Mouse (Mus musculus) retina, embryonic 14.5 days (tissue): Measurements from ENCODE around the gene 1700029I15Rik.

ENCODE experiments used
- DNase-seq: peaks from one replicate; pipeline ENCODE4 v3.0.0-alpha.2; 2015; ENCODE audit warnings: low spot score

Gene 1700029I15Rik

DNA sequence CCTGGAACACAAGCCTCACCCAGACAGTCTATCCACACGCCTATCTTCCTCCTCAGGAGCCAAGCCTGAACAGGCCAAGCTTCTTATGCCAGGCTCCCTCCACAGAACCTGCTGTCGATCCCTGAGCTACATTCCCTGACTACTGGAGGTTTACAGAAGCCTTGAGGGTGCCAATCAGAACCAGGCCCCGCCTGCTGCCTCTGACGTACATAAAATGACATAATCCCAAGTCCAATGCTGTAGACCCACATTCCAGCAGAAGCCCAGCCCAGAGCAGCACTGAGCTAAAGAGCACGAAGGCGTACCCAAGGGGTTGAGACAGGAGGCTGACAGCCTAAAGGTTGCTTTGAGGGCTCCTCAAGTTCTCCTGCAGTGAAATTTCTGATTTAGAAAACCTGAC, 45.5 kb downstream of the 1700029I15Rik start:
- peak; percentile 76 for DNase-seq

DNA sequence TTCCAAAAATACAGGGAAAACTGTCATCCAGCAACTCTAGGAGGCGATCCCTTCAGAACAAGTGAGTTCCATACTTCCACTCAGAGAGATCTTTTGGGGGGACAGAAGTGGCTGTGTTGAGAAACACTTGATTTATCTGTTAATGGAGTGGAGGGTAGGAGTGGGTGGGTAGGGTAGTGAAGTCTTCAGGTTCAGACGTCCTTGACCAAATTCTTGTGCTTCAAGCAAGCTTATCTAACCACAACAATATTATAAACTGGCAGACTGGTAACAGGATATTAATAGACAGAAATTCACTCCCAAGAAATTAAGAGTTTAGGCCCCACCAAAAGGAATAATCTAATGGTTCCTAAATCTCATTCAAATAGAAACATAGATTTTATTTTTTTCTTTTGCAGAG, 47.8 kb downstream of the 1700029I15Rik start:
- DNase-seq = no peak

DNA sequence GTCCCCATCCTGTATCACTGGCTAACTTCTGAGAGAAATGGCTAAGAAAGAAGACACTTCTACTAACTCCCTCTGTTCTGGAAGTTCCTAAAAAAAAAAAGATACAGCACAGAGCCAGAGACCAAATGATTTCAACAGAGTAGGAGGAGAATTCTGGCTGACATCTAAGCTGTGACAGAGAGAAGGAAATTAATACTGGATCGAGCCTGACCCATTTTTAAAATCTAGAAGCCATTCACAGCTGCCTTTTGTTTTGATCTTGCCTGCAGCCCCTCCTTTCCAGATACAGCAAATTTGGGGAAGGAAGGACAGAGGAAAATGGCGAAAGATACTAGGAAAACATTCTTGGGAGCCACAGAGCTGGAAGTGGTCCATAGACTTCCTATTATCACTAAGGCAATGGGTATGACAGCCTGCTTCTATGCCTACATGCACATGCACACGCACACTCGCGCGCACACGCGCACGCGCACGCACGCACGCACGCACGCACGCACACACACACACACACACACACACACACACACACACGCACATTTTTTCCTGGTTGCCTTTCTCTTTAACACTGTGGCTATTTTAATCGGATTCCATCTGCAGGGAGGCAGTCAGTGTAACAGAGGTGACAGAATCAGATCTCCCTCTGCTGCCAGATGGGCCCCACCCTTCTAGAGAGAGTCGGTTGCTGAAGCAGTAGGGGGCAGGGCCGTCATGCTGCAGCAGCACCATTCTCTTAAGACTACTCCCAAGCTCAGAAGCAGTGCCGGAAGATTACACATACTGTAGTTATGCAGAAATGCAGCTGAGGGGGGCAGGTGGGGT, 48.6 kb downstream of the 1700029I15Rik start:
- peak; percentile 58 for DNase-seq

DNA sequence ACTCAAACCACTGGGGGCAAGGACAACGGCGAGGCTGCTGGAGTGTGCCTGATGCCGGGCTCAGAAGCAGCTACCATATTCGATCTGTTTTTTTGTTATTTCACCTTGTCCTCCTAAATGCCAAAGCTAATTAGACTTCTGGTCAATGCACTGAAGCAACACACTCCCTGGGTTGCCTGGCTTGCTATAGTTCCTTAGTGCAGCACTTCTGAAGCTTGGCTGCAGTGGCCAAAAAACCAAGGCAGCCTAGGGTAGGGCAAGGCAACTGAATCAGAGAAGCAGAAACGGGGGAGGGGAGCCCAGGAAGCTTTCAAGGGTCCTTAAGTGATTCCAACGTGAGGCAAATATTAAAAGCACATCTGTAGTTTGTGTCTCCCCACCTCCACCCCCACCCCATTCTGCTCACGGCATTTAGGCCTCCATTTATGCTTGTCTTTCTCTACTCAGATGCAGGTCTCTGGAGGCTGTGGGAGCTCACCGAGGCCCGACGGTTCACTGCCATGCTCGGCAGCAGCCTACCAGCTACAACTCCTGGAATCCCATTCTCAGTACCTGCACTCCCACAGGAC, 49.4 kb downstream of the 1700029I15Rik start:
- DNase-seq = no peak

DNA sequence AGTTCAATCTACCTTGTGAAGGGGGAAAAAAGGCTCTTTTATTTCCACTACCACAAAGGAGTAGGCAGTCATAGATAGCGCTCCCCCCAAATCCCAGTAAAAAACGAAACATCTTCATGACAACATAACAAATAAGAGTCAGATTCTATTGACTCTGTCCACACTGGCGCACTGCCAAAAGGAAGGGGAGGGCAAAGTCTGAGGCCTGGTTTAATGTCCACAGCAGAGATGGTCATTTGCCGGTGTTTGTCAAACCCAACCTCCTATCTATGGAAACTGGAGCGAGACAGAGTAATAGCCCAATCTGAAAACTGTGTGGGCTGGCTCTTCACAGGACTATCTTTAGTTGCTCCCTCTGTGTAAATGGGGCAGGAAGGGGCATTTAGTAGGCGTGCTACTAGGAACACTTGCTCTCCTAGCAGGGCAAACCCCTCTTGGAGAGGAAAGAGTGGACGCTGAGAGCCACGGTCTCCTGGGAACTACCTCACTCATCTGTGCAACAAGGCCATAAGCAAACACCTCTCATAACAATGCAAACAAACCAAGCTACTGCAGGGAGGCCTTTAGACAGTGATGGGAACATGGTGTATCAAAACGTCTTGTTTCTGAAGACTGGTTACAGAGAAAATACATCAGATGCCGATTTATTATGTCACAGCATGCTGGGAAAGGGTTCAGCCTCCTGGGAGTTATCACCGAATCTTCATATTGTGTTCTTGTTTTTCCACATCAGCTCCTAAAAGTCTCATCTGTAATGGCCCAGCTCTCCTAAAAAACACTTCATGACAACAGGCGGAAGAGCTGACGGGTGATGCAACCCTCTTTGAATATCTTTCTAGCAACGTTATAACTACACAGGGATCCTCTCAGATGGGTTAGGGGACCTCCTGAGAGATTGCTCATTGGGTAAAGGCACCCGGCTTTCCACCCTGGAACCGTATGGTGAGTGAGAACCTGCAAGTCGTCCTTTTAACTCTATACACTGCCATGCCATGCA, 50.3 kb downstream of the 1700029I15Rik start:
- no peak for DNase-seq

DNA sequence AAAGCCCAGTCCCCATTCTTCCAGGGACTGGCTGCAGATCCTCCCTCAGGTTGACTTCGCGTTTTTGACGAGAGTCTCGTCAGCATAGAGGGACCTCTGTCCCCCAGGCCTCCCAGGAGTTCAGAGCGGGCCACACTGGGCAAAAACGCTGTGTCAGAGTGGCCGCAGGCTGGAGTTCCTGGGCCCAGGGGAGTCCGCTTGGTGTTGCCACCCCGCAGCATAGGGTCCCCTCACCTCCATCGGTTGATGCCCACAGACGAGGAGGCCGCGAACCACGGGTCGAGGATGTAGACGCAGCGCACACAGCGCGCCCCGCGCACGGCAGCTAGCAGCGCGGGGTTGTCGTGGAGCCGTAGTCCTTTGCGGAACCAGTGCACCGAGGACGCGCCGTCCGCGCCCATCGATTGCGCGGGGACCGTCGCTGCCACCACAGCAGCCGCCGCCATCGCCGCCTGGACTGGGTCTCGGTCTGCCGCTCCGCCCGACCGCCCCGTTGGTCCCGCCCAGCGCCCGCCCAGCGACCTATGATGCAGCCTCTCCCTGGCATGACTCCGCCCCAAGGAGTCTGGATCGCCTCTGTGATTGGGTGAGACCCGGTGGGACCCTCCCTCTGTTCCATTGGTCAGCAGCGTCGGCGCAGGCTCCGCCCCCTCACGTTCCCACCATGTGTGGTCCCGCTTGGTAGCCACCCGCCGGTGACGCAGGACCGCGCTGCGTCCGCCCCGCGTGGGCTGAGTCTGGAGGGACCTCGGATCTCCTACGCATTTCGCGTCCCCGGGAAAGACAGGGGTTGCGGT, 51.4 kb downstream of the 1700029I15Rik start, which contains the start of gene Cry2:
Gene Cry2, minus strand, starts transcription at position 466 of the 797 bp plus-strand sequence.
- DNase-seq = peak; percentile 99

DNA sequence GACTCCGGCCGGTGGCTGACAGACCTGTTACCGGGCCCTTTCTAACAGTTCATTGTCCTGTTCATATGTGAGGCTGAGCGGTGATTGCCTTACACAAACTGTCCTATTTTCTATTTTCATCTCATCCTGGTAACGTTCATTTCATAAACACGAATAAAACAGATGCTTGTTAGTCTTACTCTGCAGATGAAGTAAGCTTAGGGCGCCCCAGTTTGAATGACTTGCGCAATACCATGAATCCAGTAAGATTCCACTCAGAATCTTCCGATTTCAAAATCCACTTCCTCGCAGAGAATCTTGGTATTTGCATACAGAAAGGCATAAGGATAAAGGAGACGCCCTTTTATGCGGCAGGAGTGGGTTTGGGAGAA, 52.0 kb downstream of the 1700029I15Rik start:
- DNase-seq = no peak

DNA sequence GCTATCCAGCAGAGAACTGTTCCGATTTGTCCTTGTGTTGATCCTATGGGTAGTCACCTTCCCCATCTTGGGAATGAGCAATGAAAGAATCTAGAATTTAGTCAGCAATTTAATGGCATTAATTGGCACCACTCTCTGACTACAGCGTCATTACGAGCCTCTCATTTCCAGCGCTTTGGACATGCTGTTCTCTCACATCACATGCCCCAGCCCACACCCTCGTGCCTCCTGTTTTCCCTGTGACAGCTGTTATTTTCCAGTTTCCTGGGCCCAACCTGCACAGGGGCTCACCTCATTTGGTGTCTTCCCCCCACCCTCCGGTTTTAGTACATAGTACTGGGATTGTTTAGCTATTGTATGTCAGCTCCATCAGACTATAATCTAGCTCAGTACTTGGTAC, 52.7 kb downstream of the 1700029I15Rik start:
- no peak for DNase-seq
